Mouse (Mus musculus) G1E (cell line): Measurements from ENCODE around the gene Pgm2. TPM values are rescaled to one million over a fixed set of nuclear protein-coding genes. Genes with fewer than 3 reads are reported as not detected.

ENCODE experiments used
- ATAC-seq: 2 replicates; pipeline ENCODE4 v1.8.0; 2016; ENCODE audit warnings: mild to moderate bottlenecking; ENCODE audit not compliant: insufficient number of reproducible peaks, poor library complexity, low FRiP score, severe bottlenecking; ENCODE audit errors: extremely low read depth
- DNase-seq: peaks from one replicate; pipeline ENCODE4 v3.0.0; 2012; ENCODE audit warnings: low spot score
- H3K27me3 ChIP-seq: 2 replicates; pipeline ENCODE4 v1.6.1; 2012; ENCODE audit warnings: mild to moderate bottlenecking, low read length, inconsistent platforms; ENCODE audit not compliant: insufficient read depth
- H3K36me3 ChIP-seq: replicated peaks from 2 replicates; pipeline ENCODE3; 2012; ENCODE audit warnings: mild to moderate bottlenecking, inconsistent platforms
- H3K4me1 ChIP-seq: 2 replicates; pipeline ENCODE4 v1.6.1; 2012; ENCODE audit warnings: low read depth, low read length, inconsistent platforms, mixed read lengths; ENCODE audit not compliant: insufficient read depth
- H3K4me3 ChIP-seq: 2 replicates; pipeline ENCODE4 v1.5.1; 2012; ENCODE audit warnings: low read depth, mild to moderate bottlenecking, inconsistent platforms, low read length, moderate library complexity, mixed read lengths
- H3K9me3 ChIP-seq: replicated peaks from 2 replicates; pipeline ENCODE4 v1.6.1; 2012; ENCODE audit warnings: inconsistent platforms
- CTCF ChIP-seq: IDR thresholded peaks from 2 replicates; pipeline ENCODE4 v1.5.1; 2012; ENCODE audit warnings: low read depth, low read length, inconsistent platforms, mixed read lengths
- GATA1 ChIP-seq: IDR thresholded peaks from 2 replicates; pipeline ENCODE4 v1.6.1; 2012; ENCODE audit warnings: borderline replicate concordance, low read length, inconsistent platforms, mixed read lengths
- GATA2 ChIP-seq: IDR thresholded peaks from 2 replicates; pipeline ENCODE4 v1.6.1; 2012; ENCODE audit warnings: low read depth, low read length, inconsistent platforms, borderline replicate concordance
- POLR2AphosphoS5 ChIP-seq: IDR thresholded peaks from 2 replicates; pipeline ENCODE4 v1.6.1; 2012; ENCODE audit warnings: low read depth, low read length, inconsistent platforms; ENCODE audit not compliant: insufficient replicate concordance
- TAL1 ChIP-seq: conservative IDR thresholded peaks from 2 replicates; pipeline ENCODE4 v1.6.1; 2012; ENCODE audit warnings: low read depth, low read length, inconsistent platforms, mixed read lengths
- polyA plus RNA-seq: library from polyadenylated mRNA; stranded (reverse); fragments of >175 nt; gene quantifications from 2 replicates; pipeline ENCODE4 v1.2.3, GENCODE M21; 2012
- total RNA-seq, 2 experiments: library from RNA; stranded (forward) in 1 of 2; stranded (reverse) in 1 of 2; fragments of 200-1000 nt in 1 of 2; fragments of >200 nt in 1 of 2; fragmentation: Nextera tagmentation in 1 of 2; gene quantifications; 2 replicates each; pipeline ENCODE4 v1.2.3; 2014 to 2017

The Pgm2 gene
- total and polyA plus RNA-seq, 3 experiments = 49.0 to 101 (median 65.8) TPM

GRCm38 (mm10) chr5:64048605-64049004 lies 44.1 kb upstream of the Pgm2 start:
- H3K4me3 ChIP-seq = no peak overlapping the region
- H3K36me3 ChIP-seq = no peaks in the 10 kb centered on the region
- no peak for DNase-seq
- peaks cover 2% of the 10 kb centered on the region; the same call in 1 of the 2 replicates for H3K4me1 ChIP-seq
- H3K9me3 ChIP-seq = no peaks in the 10 kb centered on the region
- TF ChIP-seq GATA1 (no peak), POLR2AphosphoS5 (no peak), GATA2 (no peak), CTCF (no peak), TAL1 (no peak)
- H3K27me3 ChIP-seq = peaks cover 6% of the 10 kb centered on the region
- ATAC-seq = no peak

- Histone ChIP-seq H3K4me3 (no peak overlapping the region), H3K9me3 (no peaks in the 10 kb centered on the region), H3K4me1 (peaks cover 2% of the 10 kb centered on the region; the same call in 1 of the 2 replicates), H3K36me3 (no peaks in the 10 kb centered on the region), H3K27me3 (peaks cover 5% of the 10 kb centered on the region)
- DNase-seq (no peak), ATAC-seq (no peak)
- no peak for TF ChIP-seq CTCF
- no peak for TF ChIP-seq POLR2AphosphoS5
- TF ChIP-seq GATA2 = no peak
- no peak for TF ChIP-seq TAL1
- TF ChIP-seq GATA1 = no peak
These were observed 43.5 kb upstream of the Pgm2 start for GRCm38 (mm10) chr5:64049256-64049655.

GRCm38 (mm10) chr5:64053010-64053409 lies 39.7 kb upstream of the Pgm2 start:
- no peak for TF ChIP-seq GATA1
- no peak for TF ChIP-seq POLR2AphosphoS5
- Histone ChIP-seq H3K4me3 (no peak overlapping the region), H3K4me1 (peaks cover 2% of the 10 kb centered on the region; the same call in 1 of the 2 replicates), H3K27me3 (no peaks in the 10 kb centered on the region), H3K36me3 (no peaks in the 10 kb centered on the region), H3K9me3 (no peaks in the 10 kb centered on the region)
- ATAC-seq = peak; percentile 28; the same call in 1 of the 2 replicates
- no peak for DNase-seq

- ATAC-seq (no peak), DNase-seq (no peak)
- no peak for TF ChIP-seq POLR2AphosphoS5
- no peak for TF ChIP-seq GATA2
- TF ChIP-seq GATA1 = no peak
- TF ChIP-seq CTCF = no peak
- no peak for TF ChIP-seq TAL1
- no peaks in the 10 kb centered on the region for H3K9me3 ChIP-seq
- no peaks in the 10 kb centered on the region for H3K36me3 ChIP-seq
- H3K4me1 ChIP-seq = peaks cover 2% of the 10 kb centered on the region; the same call in 1 of the 2 replicates
- no peaks in the 10 kb centered on the region for H3K27me3 ChIP-seq
- no peak overlapping the region for H3K4me3 ChIP-seq
These were observed 36.5 kb upstream of the Pgm2 start for GRCm38 (mm10) chr5:64056210-64056609.

- H3K36me3 ChIP-seq = no peaks in the 10 kb centered on the region
- 0 out of 2 replicates have a peak, but pooled peaks cover 4% of the 10 kb centered on the region for H3K27me3 ChIP-seq
- ATAC-seq = no peak
- TF ChIP-seq GATA1 (no peak), CTCF (no peak), GATA2 (no peak), POLR2AphosphoS5 (no peak), TAL1 (no peak)
- no peak overlapping the region for H3K4me3 ChIP-seq
- no peaks in the 10 kb centered on the region for H3K4me1 ChIP-seq
- DNase-seq = no peak
- no peaks in the 10 kb centered on the region for H3K9me3 ChIP-seq
These were observed 31.9 kb upstream of the Pgm2 start for GRCm38 (mm10) chr5:64060881-64061280.

- Histone ChIP-seq H3K27me3 (peaks cover 5% of the 10 kb centered on the region; the same call in 1 of the 2 replicates), H3K4me1 (no peaks in the 10 kb centered on the region), H3K36me3 (no peaks in the 10 kb centered on the region), H3K9me3 (no peaks in the 10 kb centered on the region), H3K4me3 (no peak overlapping the region)
- TF ChIP-seq GATA1 (no peak), CTCF (no peak)
- ATAC-seq (no peak), DNase-seq (no peak)
These were observed 31.1 kb upstream of the Pgm2 start for GRCm38 (mm10) chr5:64061643-64062042.

- Histone ChIP-seq H3K4me1 (no peaks in the 10 kb centered on the region), H3K4me3 (no peak overlapping the region), H3K27me3 (peaks cover 8% of the 10 kb centered on the region; the same call in 1 of the 2 replicates), H3K9me3 (no peaks in the 10 kb centered on the region), H3K36me3 (no peaks in the 10 kb centered on the region)
- ATAC-seq = no peak
- no peak for DNase-seq
- TF ChIP-seq GATA1 (no peak), POLR2AphosphoS5 (no peak), TAL1 (no peak)
These were observed 29.7 kb upstream of the Pgm2 start for GRCm38 (mm10) chr5:64062882-64063621.
